Mouse (Mus musculus): Measurements from ENCODE around the gene Atp2b1.

Gene Atp2b1

DNA sequence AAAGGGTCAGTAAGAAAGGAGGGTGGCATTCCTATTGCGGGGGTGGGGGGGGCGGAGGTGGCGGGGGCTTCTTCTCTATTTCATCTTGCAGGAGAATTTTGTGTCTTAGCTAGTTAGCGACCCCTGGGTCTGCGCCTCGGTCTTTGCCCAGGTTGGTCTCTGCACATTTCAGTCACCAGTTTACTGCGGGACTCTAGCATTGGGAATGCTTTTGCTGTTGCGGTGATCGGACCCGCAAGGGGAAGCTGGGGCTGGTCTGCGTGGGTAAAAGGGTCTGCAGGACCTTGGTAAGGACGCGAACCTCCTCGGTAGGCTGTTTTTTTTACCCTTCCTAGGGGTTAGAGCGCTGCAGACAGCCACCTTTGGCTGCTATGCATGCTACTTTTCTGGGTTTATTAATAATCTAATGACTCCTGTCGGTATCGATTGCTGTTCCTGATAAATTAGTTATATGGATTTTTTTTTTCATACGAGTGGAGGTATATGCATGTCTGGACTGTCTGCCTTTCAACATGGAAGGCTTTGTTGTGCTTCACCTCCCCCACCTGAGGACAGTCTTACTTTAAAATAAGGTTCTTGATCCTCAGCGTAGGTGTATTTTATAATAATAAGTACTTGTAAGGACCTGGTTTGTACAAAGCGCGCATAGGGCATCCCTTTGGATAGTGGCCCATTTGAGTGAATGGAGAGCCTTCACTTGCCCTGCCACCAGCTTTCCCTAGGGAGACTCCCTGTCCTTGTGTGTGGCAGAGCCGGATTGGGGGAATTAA lies 2.0 kb downstream of the Atp2b1 start:
- DNase-seq (ENCODE audit: low read depth, low spot score), result no peak

DNA sequence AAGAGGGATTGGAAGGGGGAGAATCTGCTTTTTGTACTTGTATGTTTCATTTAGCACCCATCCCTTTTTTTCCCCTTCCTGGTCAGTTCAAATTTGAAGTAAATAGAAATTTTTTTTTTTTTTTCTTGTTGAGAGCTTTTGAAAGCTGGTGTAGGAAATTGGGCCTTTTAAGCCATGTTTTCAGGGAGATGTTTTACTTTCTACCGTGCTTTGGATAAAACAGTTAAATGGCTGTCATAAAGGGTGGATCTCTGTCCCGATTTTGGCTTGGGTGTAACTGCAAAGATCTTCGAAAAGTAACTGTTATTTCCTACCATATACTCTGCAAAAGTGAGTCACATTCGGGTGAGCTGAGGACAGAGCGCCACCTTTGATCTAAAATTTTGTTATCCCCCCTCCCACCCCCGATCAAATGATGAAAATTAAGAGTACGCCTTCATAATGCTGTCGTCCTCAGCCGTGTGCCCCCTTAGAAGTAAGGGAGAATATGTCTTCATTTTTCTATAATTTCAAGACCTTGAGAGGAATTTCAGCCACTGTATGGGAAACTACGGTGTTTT lies 2.7 kb downstream of the Atp2b1 start:
- no peak for DNase-seq (ENCODE audit: low read depth, low spot score)

DNA sequence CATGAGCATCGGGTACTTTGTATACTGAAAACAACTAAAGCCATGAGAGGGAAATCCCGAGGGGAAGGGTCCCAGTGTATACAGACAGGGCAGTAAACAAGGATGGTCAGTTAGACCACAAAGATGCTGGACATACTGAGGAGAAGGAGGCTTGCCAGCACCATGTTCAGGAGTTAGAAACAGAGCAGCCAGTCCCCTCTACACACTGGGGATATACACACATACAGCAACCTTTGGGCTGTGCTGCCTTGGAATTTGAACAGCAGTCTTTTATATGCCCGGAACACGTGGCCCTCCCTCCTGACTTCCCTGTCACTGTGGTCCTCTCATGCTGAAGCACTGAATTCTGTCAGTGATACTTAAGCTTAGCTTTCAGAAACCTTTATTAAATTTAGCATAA lies 10.9 kb downstream of the Atp2b1 start:
- no peak for DNase-seq (ENCODE audit: low read depth, low spot score)

DNA sequence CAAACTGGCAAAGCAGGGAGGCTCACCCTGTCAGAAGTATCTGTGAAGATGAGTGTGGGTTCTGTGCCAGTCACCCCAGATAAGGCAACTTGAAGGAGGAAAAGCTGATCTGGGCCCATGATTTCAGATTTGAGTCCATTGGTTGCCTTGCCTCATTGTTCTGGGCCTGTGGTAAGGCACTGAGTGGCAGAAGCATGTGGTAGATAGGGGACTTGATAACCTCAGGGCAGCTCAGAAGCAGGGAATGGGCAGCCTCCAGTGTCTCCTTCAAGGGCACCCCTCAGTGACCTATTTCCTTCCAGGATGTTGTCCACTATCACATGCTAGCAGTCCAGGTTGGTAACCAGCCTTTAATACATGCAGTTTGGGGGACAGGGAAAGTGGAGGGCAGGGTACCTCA lies 12.8 kb downstream of the Atp2b1 start:
- no peak for DNase-seq (ENCODE audit: low read depth, low spot score)

DNA sequence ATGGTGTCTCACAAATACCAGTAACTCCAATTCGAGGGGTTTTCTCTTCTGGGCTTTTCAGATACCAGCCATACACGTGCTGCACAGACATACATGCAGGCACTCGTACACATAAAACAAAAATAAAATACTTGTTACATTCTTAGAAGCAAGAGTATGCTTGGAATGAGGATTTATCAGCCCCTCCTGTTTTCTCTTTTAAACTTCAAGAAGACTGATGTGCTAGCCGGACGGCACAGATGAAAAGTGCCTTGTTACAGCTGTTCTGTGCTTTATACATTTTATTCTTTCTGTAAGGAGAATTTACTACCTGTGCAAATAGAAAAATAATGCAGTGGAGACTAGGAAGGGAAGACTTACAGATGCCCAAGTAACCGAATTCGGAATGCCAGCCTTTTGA lies 15.2 kb downstream of the Atp2b1 start:
- no peak for DNase-seq (ENCODE audit: low read depth, low spot score)

GRCm38 (mm10) chr10:98930143-98930542 lies 15.9 kb downstream of the Atp2b1 start:
- no peak for DNase-seq (ENCODE audit: low read depth, low spot score)

DNA sequence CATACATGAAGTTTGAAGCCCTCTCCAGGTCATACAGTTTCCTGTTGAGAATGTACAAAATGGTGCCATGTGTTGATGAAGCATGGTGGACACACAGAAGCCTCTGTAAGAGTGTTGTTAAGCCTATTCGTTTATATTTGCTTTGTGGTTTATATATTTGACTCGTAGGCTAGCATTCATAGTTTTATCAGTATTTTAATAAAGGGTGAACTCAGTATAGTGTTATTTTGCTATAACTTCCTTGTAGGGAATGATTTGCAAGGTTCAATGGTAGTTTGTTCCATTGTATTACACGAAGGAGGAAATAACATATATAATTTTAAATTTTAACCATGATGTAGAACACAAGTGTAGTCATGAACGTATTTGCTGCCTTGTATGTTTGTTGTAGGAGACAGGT lies 25.9 kb downstream of the Atp2b1 start:
- no peak for DNase-seq (ENCODE audit: low read depth, low spot score)

GRCm38 (mm10) chr10:98940799-98941198 lies 26.6 kb downstream of the Atp2b1 start:
- DNase-seq (ENCODE audit: low read depth, low spot score), result no peak

- no peak for DNase-seq (ENCODE audit: low read depth, low spot score)
Observed at GRCm38 (mm10) chr10:98941991-98942390, 27.8 kb downstream of the Atp2b1 start.

DNA sequence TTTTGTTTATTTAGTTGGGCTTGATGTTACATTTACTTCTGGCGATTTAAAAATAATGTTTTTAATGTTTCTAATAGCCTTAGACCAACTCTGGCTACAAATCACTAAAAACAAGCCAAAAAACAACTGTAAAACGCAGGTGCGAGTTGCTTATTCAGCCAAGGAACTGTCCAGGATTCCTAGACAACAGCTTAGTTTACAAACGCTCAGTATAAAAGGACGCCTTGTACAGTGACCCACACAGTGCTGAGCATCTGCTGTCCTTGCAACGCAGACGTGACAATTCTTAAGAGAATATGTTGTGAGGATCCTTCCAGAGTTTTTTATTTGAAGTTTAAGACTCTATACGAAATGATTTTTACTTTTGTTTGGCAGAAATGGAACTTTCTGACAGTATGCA lies 28.8 kb downstream of the Atp2b1 start:
- no peak for DNase-seq (ENCODE audit: low read depth, low spot score)

DNA sequence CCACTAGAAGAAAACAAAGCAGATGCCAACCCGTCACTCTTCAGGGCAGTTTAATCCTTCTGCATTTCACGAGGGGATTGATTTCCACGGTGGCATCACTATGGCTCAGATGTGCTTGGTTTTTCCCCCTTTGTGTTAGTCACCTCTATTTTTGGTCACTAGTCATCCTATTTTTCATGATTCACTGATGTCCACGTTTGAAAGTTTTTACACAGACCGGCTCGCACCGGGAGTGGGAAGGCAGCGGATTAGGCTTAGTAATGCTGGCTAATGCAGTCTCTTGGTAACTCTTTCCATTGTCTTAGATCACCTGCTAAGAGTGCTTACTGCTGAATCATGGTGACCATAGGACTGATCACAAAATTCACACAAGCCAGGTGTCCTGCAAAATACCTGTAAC lies 29.7 kb downstream of the Atp2b1 start:
- DNase-seq (ENCODE audit: low read depth, low spot score), result no peak

GRCm38 (mm10) chr10:98946031-98946791 lies 32.0 kb downstream of the Atp2b1 start:
- DNase-seq (ENCODE audit: low read depth, low spot score), result no peak

DNA sequence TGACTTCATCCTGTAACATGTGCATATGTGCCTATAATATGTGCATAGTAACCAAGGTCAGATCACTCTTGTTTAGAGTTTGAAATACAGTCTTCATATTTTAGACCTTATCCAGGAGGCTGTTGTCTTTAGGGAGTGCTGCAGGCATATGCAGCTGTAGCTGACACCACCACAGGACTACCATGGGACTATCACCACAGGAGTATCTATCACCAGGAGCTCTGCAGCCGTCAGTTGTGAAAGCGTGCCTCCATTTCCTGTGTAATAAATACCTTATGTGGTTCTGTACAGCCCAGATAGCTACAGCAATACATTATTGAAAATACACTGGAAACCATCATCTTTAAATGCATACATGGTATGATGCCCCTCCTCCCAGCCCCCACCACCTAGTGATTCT lies 33.0 kb downstream of the Atp2b1 start:
- no peak for DNase-seq (ENCODE audit: low read depth, low spot score)

- no peak for DNase-seq (ENCODE audit: low read depth, low spot score)
Observed at GRCm38 (mm10) chr10:98948096-98948495, 33.9 kb downstream of the Atp2b1 start.

GRCm38 (mm10) chr10:98949750-98950149 lies 35.5 kb downstream of the Atp2b1 start:
- no peak for DNase-seq (ENCODE audit: low read depth, low spot score)

DNA sequence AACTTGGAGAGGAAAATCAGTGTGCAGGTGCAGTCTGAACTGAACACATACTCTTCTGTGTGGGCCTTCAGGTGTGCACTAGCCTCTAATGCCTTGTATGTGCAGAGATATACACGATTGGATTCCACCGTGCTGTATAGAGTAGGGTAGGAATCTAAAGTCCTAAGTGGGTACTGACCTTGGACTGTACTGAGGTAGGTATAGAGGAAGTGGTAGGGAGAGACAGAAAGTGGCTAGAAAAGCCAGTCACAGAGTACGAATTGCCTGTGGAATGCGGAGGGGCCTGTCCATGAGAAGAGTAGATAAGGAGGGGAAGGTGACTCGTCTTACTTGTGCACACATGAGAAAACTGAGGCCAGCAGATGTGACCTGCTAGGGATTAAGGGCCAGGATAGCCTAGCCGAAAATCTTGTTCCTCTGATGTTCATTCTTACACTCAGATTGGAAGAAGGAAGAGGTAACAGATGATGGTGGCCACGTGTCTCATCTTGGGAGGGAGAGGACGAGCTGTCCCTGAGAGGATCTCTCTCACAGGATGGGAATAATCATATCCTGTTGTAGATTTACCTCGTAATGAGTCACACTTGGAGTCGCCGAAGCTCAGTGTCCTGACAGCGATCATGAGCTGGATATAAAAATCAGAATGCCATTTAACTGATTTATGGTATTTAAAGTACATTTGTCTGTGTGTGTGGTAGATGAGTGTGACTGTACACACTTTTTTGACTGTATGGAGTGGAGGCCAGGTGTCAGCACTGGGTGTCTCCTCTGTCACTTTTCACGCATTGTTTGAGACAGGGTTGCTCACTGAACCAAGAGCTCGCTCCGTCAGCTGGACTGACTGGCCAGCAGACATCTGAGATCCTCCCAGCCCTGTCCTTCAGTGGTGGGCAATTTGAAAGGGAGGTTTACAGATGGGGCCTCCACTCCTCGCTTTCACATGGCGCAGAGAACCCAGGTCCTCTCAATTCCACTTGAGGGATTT lies 37.4 kb downstream of the Atp2b1 start:
- DNase-seq (ENCODE audit: low read depth, low spot score), result no peak

- no peak for DNase-seq (ENCODE audit: low read depth, low spot score)
Observed at GRCm38 (mm10) chr10:98954230-98954993, 40.2 kb downstream of the Atp2b1 start.

DNA sequence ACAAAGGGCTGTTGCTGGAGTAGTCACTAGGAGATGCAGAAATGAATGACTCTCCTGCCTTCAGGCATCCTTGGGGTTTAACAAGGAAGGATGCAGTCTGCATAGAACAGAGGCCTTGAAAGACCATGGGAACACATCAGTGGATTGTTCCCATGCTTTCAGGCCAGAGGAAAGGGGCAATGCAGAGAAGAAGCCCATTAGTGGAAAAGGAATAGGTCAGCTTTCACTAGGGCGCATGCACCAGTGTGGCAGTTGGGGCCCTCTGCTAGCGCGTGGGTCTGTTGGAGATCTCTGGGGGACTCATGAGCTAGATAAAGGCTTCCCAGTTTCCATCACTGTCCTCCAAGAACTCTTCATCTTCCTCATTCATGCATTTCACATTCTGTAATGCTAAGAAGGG lies 41.9 kb downstream of the Atp2b1 start:
- DNase-seq (ENCODE audit: low read depth, low spot score), result no peak

DNA sequence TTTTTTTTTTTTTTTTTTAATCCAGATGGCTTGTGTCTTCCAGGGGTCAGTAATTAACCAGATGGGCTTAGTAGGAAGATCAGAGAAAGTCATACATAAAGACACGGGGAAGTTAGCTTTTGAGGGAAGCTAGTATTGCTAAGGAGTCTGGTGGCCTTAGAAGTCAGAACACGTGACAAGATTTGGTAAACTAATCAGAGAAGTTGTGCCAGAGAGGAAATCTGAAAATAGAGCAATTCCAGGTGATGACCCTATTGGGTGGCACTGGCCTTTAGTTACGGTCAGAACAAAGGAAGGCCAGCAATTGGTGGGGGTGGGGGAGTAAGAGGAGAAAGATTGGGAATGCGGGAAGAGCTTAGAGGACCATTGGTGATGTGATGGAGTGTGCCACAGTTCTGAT lies 44.5 kb downstream of the Atp2b1 start:
- DNase-seq (ENCODE audit: low read depth, low spot score), result no peak

DNA sequence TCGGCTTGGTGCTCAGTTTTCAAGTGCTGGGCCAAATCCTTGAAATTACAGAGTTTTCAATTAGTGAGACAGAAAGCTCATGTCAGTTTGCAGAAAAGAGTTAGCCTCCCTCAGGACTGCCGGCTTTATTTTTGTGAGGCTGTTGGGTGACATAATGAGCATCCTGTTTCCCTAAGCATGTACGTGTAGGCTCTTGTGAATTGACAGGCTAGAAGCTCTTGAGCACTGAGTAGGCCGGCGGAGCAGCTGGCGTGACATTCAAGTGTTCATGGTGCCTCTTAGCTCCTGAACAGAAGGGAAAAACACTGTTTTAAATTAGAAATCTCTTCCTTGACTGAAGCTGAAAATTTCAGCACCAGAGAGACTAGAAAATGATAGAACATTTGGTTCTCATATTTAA lies 45.2 kb downstream of the Atp2b1 start:
- no peak for DNase-seq (ENCODE audit: low read depth, low spot score)

GRCm38 (mm10) chr10:98960911-98961310 lies 46.7 kb downstream of the Atp2b1 start:
- no peak for DNase-seq (ENCODE audit: low read depth, low spot score)

All from embryo, embryonic 11.5 days (tissue).